Mouse (Mus musculus) thymus, adult 2 months (tissue): ENCODE results near the gene Slc20a1. TPM values are rescaled to one million over a fixed set of nuclear protein-coding genes. Genes with fewer than 3 reads are reported as not detected.

Experiments used
- DNase-seq: peaks from one replicate; pipeline ENCODE4 v3.0.0; 2021
- H3K27ac ChIP-seq: fragments of 200-500 bp; 2 replicates; pipeline ENCODE4 v1.5.1; 2012; ENCODE audit warnings: low read length, control low read depth; ENCODE audit not compliant: control insufficient read depth, insufficient read depth
- H3K27me3 ChIP-seq: fragments of 200-500 bp; 2 replicates; pipeline ENCODE4 v1.6.1; 2012; ENCODE audit warnings: mild to moderate bottlenecking, low read length, moderate library complexity, mixed read lengths; ENCODE audit not compliant: control insufficient read depth, insufficient read depth
- H3K36me3 ChIP-seq: fragments of 200-500 bp; 2 replicates; pipeline ENCODE4 v1.6.1; 2012; ENCODE audit warnings: mild to moderate bottlenecking, low read length, moderate library complexity; ENCODE audit not compliant: control insufficient read depth, insufficient read depth
- H3K4me1 ChIP-seq: fragments of 200-500 bp; replicated peaks from 2 replicates; pipeline ENCODE4 v1.6.1; 2012; ENCODE audit warnings: low read length; ENCODE audit not compliant: control insufficient read depth, insufficient read depth
- H3K4me3 ChIP-seq: fragments of 200-500 bp; 2 replicates; pipeline ENCODE4 v1.5.1; 2012; ENCODE audit warnings: mild to moderate bottlenecking, low read length, control low read depth, moderate library complexity; ENCODE audit not compliant: control insufficient read depth, insufficient read depth
- CTCF ChIP-seq: fragments of 200-500 bp; IDR thresholded peaks from 2 replicates; pipeline ENCODE4 v1.5.1; 2012; ENCODE audit warnings: mild to moderate bottlenecking, control low read depth, low read length, moderate library complexity, borderline replicate concordance; ENCODE audit not compliant: control insufficient read depth, poor library complexity, insufficient read depth; ENCODE audit errors: extremely low read depth
- POLR2A ChIP-seq: fragments of 200-500 bp; IDR thresholded peaks from 2 replicates; pipeline ENCODE4 v1.6.1; 2012; ENCODE audit warnings: mild to moderate bottlenecking, low read length, control low read depth, moderate library complexity; ENCODE audit not compliant: control insufficient read depth, poor library complexity, insufficient read depth; ENCODE audit errors: extremely low read depth
- WGBS: fragments of 180-500 bp; shearing (Covaris S2); methylation state at CpG from one replicate; pipeline ENCODE4 v1.1.7; 2018; 5-methylcytosine and 5-hydroxymethylcytosine counted together
- polyA plus RNA-seq: library from polyadenylated mRNA; depleted of rRNA; stranded (reverse); fragments of >200 nt; gene quantifications from 2 replicates; pipeline ENCODE4 v1.2.3, GENCODE M21; 2012

The Slc20a1 gene
- polyA plus RNA-seq, 1 experiment = 77.3 TPM

GRCm38 (mm10) chr2:129247707-129248121, 49.1 kb downstream of the Slc20a1 start:
- H3K4me3 ChIP-seq = no peak overlapping the region
- H3K4me1 ChIP-seq = peaks cover 5% of the 10 kb centered on the region
- WGBS = 97% methylated on average over 7 of the region's 7 CpGs
- no peaks in the 10 kb centered on the region for H3K36me3 ChIP-seq
- no peak overlapping the region for H3K27ac ChIP-seq
- no peak for DNase-seq
- TF ChIP-seq CTCF (no peak), POLR2A (no peak)
- no peaks in the 10 kb centered on the region for H3K27me3 ChIP-seq

- Histone ChIP-seq H3K36me3 (no peaks in the 10 kb centered on the region), H3K4me1 (peaks cover 2% of the 10 kb centered on the region; the same call in 1 of the 2 replicates), H3K4me3 (no peak overlapping the region), H3K27me3 (no peaks in the 10 kb centered on the region), H3K27ac (no peak overlapping the region)
- DNase-seq = no peak
- TF ChIP-seq CTCF (no peak), POLR2A (no peak)
- WGBS = 21% methylated on average over 1 of the region's 1 CpGs
These were observed 50.8 kb downstream of the Slc20a1 start for GRCm38 (mm10) chr2:129249321-129249720.

GRCm38 (mm10) chr2:129252836-129253630, 54.5 kb downstream of the Slc20a1 start:
- no peak for TF ChIP-seq CTCF
- TF ChIP-seq POLR2A = no peak
- Histone ChIP-seq H3K27ac (no peak overlapping the region), H3K36me3 (no peaks in the 10 kb centered on the region), H3K4me1 (peaks cover 2% of the 10 kb centered on the region; the same call in 1 of the 2 replicates), H3K27me3 (no peaks in the 10 kb centered on the region), H3K4me3 (no peak overlapping the region)
- DNase-seq = no peak
- 96% methylated on average over 19 of the region's 19 CpGs for WGBS

- H3K27me3 ChIP-seq = no peaks in the 10 kb centered on the region
- no peak overlapping the region for H3K4me3 ChIP-seq
- 95% methylated on average over 2 of the region's 2 CpGs for WGBS
- no peak for DNase-seq
- H3K4me1 ChIP-seq = peaks cover 2% of the 10 kb centered on the region; the same call in 1 of the 2 replicates
- H3K27ac ChIP-seq = no peak overlapping the region
- H3K36me3 ChIP-seq = no peaks in the 10 kb centered on the region
- TF ChIP-seq CTCF = no peak
- TF ChIP-seq POLR2A = no peak
These were observed 55.0 kb downstream of the Slc20a1 start for GRCm38 (mm10) chr2:129253631-129253970.

GRCm38 (mm10) chr2:129254076-129254475, 55.5 kb downstream of the Slc20a1 start:
- H3K27me3 ChIP-seq = no peaks in the 10 kb centered on the region
- H3K27ac ChIP-seq = no peak overlapping the region
- no peak overlapping the region for H3K4me3 ChIP-seq
- TF ChIP-seq POLR2A (no peak), CTCF (no peak)
- DNase-seq = no peak
- WGBS = 90% methylated on average over 2 of the region's 2 CpGs
- H3K4me1 ChIP-seq = peaks cover 2% of the 10 kb centered on the region; the same call in 1 of the 2 replicates
- H3K36me3 ChIP-seq = no peaks in the 10 kb centered on the region

GRCm38 (mm10) chr2:129256006-129256405, 57.4 kb downstream of the Slc20a1 start:
- H3K4me3 ChIP-seq = no peak overlapping the region
- no peak for DNase-seq
- H3K4me1 ChIP-seq = no peaks in the 10 kb centered on the region
- no peaks in the 10 kb centered on the region for H3K36me3 ChIP-seq
- TF ChIP-seq POLR2A (no peak), CTCF (no peak)
- 87% methylated on average over 4 of the region's 4 CpGs for WGBS
- no peak overlapping the region for H3K27ac ChIP-seq
- H3K27me3 ChIP-seq = no peaks in the 10 kb centered on the region
